Mouse (Mus musculus) CD4-positive, CD25-positive, alpha-beta regulatory T cell, adult 9 weeks (primary cell): ENCODE data around the gene Nrp1. TPM values are rescaled to one million over a fixed set of nuclear protein-coding genes. Genes with fewer than 3 reads are reported as not detected.

Experiments used
- polyA plus RNA-seq: library from polyadenylated mRNA; unstranded; fragments of 100-300 nt; shearing (Covaris generic); gene quantifications from one replicate; pipeline ENCODE4 v1.2.1, GENCODE M21; 2017

The Nrp1 gene
- polyA plus RNA-seq, result 238 TPM

GRCm38 (mm10) chr8:128358406-128358755 lies at the start of gene Nrp1:
Gene Nrp1 (plus strand): TSS chr8:128358604.

